Mouse (Mus musculus) stomach, postnatal 0 days (tissue): Measurements from ENCODE around the gene Asb2. TPM values are rescaled to one million over a fixed set of nuclear protein-coding genes. Genes with fewer than 3 reads are reported as not detected.

Source experiments
- ATAC-seq: fragments of 200-750 bp; cut with Nextera tagmentation; 2 replicates; pipeline ENCODE4 v1.8.0; 2017; ENCODE audit not compliant: low FRiP score, low TSS enrichment
- DNase-seq: peaks from one replicate; pipeline ENCODE4 v3.0.0-alpha.2; 2016; ENCODE audit warnings: low spot score
- H3K27ac ChIP-seq: fragments of 300-500 bp; sonication (generic); replicated peaks from 2 replicates; pipeline ENCODE4 v1.5.1; 2014; ENCODE audit warnings: mild to moderate bottlenecking, control low read depth
- H3K27me3 ChIP-seq: fragments of 300-500 bp; sonication (generic); 2 replicates; pipeline ENCODE4 v1.6.1; 2014; ENCODE audit warnings: low read length; ENCODE audit not compliant: control insufficient read depth, insufficient read depth
- H3K36me3 ChIP-seq: fragments of 300-500 bp; sonication (generic); 2 replicates; pipeline ENCODE4 v1.6.1; 2014; ENCODE audit warnings: low read length, mixed read lengths; ENCODE audit not compliant: control insufficient read depth, insufficient read depth
- H3K4me1 ChIP-seq: fragments of 300-500 bp; sonication (generic); replicated peaks from 2 replicates; pipeline ENCODE4 v1.6.1; 2014; ENCODE audit warnings: antibody characterized with exemption; ENCODE audit not compliant: control insufficient read depth, insufficient read depth
- H3K4me2 ChIP-seq: fragments of 300-500 bp; sonication (generic); replicated peaks from 2 replicates; pipeline ENCODE4 v1.6.1; 2014; ENCODE audit warnings: low read depth, mild to moderate bottlenecking, control low read depth, moderate library complexity
- H3K4me3 ChIP-seq: fragments of 300-500 bp; sonication (generic); 2 replicates; pipeline ENCODE4 v1.5.1; 2014; ENCODE audit warnings: low read depth, low read length, control low read depth
- H3K9ac ChIP-seq: fragments of 300-500 bp; sonication (generic); 2 replicates; pipeline ENCODE4 v1.6.1; 2014; ENCODE audit warnings: mild to moderate bottlenecking, low read length, control low read depth, mixed read lengths
- H3K9me3 ChIP-seq: fragments of 300-500 bp; sonication (generic); 2 replicates; pipeline ENCODE4 v1.6.1; 2016; ENCODE audit warnings: low read length; ENCODE audit not compliant: control insufficient read depth
- CTCF ChIP-seq: IDR thresholded peaks from 2 replicates; pipeline ENCODE4 v1.5.1; 2016; ENCODE audit warnings: antibody characterized with exemption, low read depth, mild to moderate bottlenecking, moderate library complexity
- EP300 ChIP-seq: optimal IDR thresholded peaks from 2 replicates; pipeline ENCODE3; 2016; ENCODE audit warnings: antibody characterized with exemption
- WGBS: fragments of 180-500 bp; shearing (Covaris S2); extraction: QIAGEN DNeasy Blood & Tissue Kit; methylation state at CpG from one replicate; pipeline ENCODE4 v1.1.7; 2014; 5-methylcytosine and 5-hydroxymethylcytosine counted together
- polyA plus RNA-seq: library from polyadenylated mRNA; unstranded; fragments of >200 nt; fragmentation: Nextera tagmentation; extraction: Ambion mirVana; gene quantifications from 2 replicates; pipeline ENCODE4 v1.2.1, GENCODE M21; 2015

Gene Asb2
- 17.4 and 20.2 TPM in 2 replicates for polyA plus RNA-seq

DNA sequence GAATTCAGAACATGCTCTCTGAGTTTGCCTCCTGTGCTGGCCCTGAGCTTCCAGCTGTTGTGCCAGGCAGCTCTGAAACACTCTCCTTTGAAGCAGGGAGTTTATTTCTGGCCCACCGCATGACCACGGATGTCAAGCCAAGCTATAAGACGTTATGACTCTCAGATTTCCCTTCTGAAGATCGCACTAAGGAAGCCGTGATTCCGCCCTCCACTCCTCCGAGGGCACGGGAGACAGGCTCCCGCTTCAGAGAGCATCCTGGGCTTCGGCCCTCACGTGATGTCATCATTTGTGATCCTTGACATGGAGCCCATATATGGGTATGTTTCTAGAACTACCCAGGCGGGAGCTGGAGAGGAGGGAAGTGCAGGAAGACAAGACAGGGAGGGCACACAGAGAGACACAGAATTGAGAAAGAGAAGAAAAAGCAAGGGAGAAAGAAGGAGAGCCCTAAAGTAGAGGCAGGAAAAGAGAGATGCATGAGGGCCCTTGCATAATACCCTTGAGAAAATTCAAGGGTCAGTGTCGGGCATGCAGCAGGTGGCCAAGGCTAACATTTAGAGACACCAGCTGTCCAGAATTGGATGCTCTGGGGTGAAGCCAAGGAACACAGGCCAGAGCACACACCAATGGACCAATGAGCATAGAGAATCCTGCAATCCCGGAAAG is at the start of gene Asb2:
Gene Asb2 (minus strand): TSS at position 256 of the 669 bp plus-strand sequence.
- H3K27ac ChIP-seq, result peak within 1 kb of the TSS; percentile 77
- whole genome bisulfite sequencing, result 41% methylated on average over 14 of the region's 14 CpGs
- DNase-seq (no peak), ATAC-seq (peak; percentile 74; the same call in 1 of the 2 replicates)
- peak within 1 kb of the TSS; percentile 43 for H3K9ac ChIP-seq
- H3K36me3 ChIP-seq, result no peaks in the 10 kb centered on the region
- H3K9me3 ChIP-seq, result no peaks in the 10 kb centered on the region
- H3K4me1 ChIP-seq, result no peaks in the 10 kb centered on the region
- TF ChIP-seq CTCF, result no peak
- TF ChIP-seq EP300, result no peak
- peak within 1 kb of the TSS; percentile 15 for H3K4me3 ChIP-seq
- H3K27me3 ChIP-seq, result no peaks in the 10 kb centered on the region
- H3K4me2 ChIP-seq, result peak within 1 kb of the TSS; percentile 49

DNA sequence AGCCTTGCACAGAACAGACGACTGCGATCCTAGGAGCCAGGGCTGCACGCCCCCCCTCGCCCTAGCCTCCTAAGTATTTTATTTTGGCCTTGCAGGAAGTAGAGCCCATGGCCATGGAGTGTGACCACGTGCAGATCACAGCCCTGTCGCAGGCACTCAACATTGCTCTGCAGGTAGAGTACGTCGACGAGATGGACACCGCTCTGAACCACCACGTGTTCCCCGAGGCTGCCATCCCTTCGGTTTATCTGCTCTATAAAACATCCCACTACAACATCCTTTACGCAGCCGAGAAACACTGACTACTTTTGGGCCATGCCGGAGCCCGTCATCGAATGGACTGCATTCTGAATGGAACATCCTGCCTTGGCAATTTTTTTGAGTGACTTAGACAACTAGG is 48.3 kb upstream of the Asb2 start:
- DNase-seq, result no peak
- Histone ChIP-seq H3K9ac (no peak overlapping the region), H3K27ac (no peak overlapping the region), H3K27me3 (no peaks in the 10 kb centered on the region), H3K4me3 (no peak overlapping the region), H3K36me3 (peaks cover 33% of the 10 kb centered on the region), H3K9me3 (no peaks in the 10 kb centered on the region), H3K4me1 (no peaks in the 10 kb centered on the region), H3K4me2 (no peak overlapping the region)
- WGBS, result 85% methylated on average over 18 of the region's 18 CpGs
- ATAC-seq, result no peak
- no peak for TF ChIP-seq CTCF
- no peak for TF ChIP-seq EP300

DNA sequence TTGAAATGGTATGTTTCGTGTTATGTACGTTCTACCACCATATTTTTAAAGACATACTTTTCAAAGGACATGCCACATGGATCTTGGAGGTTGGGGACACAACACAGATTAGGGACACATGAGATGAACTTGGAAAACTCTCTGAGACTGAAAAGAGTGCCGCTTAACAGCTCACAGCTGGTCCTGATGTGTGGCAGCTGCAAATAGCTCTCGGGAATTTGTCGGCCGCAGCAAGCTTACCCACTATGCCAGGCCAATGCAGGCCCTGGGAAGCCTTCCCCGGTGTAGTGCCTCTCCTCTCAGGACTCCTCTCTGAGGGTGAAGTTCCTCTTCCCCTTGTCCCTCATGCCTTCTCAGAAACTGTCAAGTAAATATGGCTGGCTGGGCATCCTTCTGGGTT is 41.0 kb upstream of the Asb2 start:
- WGBS, result 78% methylated on average over 7 of the region's 7 CpGs
- no peak for DNase-seq
- Histone ChIP-seq H3K27me3 (no peaks in the 10 kb centered on the region), H3K4me2 (no peak overlapping the region), H3K4me1 (no peaks in the 10 kb centered on the region), H3K36me3 (no peaks in the 10 kb centered on the region), H3K27ac (no peak overlapping the region), H3K4me3 (no peak overlapping the region), H3K9me3 (no peaks in the 10 kb centered on the region), H3K9ac (no peak overlapping the region)
- no peak for TF ChIP-seq CTCF
- no peak for TF ChIP-seq EP300
- ATAC-seq, result no peak

DNA sequence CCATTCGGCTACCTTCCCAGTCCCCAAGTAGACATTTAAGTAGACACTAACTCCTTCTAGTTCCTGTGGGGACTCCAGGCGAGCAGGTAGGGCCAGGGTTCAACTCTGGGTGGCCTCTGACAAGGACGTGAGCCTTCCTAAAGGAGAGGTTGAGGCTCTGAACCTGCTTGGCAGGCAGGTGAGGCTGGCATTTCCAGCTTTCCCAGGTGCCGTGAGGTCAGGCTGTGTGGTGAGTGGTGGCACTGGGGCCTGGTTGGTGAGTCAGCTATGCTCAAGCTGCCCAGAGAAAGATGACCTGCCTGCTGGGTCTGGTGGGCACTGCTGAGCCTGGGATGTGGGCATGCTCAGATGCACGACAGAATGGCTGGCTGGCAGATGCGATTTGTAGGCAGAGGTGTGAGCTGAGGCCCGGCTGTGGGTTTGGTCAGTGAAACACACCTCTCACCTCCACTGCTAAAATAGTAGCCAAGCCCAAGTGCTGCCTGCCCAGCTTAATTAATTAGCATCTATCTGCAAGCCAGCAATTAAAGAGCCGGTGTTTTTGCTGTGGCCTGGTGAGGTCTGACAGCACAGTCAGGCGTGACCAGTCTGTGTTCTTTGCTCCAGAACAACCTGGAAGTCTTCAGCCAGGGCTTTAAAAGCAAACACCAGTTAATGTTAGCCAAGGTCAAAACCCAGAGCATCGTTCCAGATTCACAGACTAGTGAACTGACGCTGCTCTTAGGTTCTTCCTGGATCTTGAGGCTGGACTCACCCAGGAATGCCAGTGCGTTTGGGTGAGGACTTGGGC is 39.9 kb upstream of the Asb2 start:
- TF ChIP-seq EP300 (no peak), CTCF (no peak)
- no peak for ATAC-seq
- H3K27ac ChIP-seq, result peak overlapping the region; percentile 69; the same call in 1 of the 2 replicates
- H3K36me3 ChIP-seq, result no peaks in the 10 kb centered on the region
- no peak for DNase-seq
- H3K9ac ChIP-seq, result no peak overlapping the region
- H3K27me3 ChIP-seq, result no peaks in the 10 kb centered on the region
- no peak overlapping the region for H3K4me2 ChIP-seq
- no peak overlapping the region for H3K4me3 ChIP-seq
- no peaks in the 10 kb centered on the region for H3K4me1 ChIP-seq
- H3K9me3 ChIP-seq, result no peaks in the 10 kb centered on the region
- WGBS, result 55% methylated on average over 12 of the region's 12 CpGs

DNA sequence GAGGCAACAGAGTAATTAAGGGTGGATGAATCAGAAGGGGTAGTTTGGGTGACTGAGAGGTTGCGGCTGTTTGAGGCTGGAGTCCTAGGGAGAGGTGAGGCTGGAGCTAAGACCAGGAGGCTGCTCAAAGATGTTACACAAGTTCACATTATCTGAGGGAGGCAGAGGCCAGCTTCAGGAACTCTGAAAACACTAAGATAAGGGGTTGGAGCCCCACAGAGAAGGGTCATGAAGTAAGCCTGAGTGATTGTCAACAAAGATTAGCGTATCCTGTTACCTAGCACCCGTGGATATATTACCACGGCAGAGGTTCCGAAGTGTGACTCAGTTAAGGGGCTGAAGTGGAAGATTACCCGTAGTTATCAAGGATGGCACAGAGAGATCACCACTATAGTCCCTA is 37.7 kb upstream of the Asb2 start:
- ATAC-seq (no peak), DNase-seq (no peak)
- H3K9me3 ChIP-seq, result no peaks in the 10 kb centered on the region
- H3K9ac ChIP-seq, result no peak overlapping the region
- no peaks in the 10 kb centered on the region for H3K27me3 ChIP-seq
- H3K36me3 ChIP-seq, result no peaks in the 10 kb centered on the region
- no peaks in the 10 kb centered on the region for H3K4me1 ChIP-seq
- TF ChIP-seq CTCF, result no peak
- no peak for TF ChIP-seq EP300
- WGBS, result 26% methylated on average over 6 of the region's 6 CpGs
- H3K27ac ChIP-seq, result no peak overlapping the region
- no peak overlapping the region for H3K4me2 ChIP-seq
- no peak overlapping the region for H3K4me3 ChIP-seq

DNA sequence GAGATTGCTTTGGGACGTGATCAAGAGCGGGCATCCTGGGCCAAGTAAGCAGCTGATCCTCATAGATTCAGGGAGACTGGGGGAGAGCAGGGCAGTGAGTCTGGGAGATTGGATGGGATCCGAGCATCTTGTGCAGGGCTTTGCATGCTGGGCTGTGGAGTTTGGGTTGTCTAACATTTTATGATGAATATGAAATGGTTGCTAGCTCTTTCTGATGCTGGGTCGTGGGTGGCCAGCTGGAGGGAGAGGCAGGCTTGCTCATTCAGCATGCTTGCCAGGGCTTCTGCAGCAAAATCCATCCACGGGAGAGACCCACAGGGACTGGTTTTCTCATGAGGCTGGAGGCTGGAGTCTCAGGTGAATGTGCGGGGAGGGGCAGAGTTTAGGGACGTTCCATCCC is 35.3 kb upstream of the Asb2 start:
- no peak overlapping the region for H3K27ac ChIP-seq
- H3K36me3 ChIP-seq, result no peaks in the 10 kb centered on the region
- H3K4me1 ChIP-seq, result no peaks in the 10 kb centered on the region
- no peak for ATAC-seq
- H3K4me3 ChIP-seq, result no peak overlapping the region
- H3K27me3 ChIP-seq, result no peaks in the 10 kb centered on the region
- TF ChIP-seq EP300 (no peak), CTCF (no peak)
- no peak overlapping the region for H3K9ac ChIP-seq
- H3K9me3 ChIP-seq, result no peaks in the 10 kb centered on the region
- 50% methylated on average over 7 of the region's 7 CpGs for WGBS
- no peak overlapping the region for H3K4me2 ChIP-seq
- DNase-seq, result no peak
